Mouse (Mus musculus) stomach, embryonic 15.5 days (tissue): ENCODE data around the gene Spc25. TPM values are rescaled to one million over a fixed set of nuclear protein-coding genes. Genes with fewer than 3 reads are reported as not detected.
A peak's percentile ranks its signal among the peaks of the same experiment; 100 is the strongest.

Source experiments
- ATAC-seq: fragments of 200-750 bp; cut with Nextera tagmentation; 2 replicates; pipeline ENCODE4 v1.8.0; 2017; ENCODE audit warnings: low read depth, moderate number of reproducible peaks, moderate TSS enrichment; ENCODE audit not compliant: insufficient read depth, low FRiP score
- H3K27ac ChIP-seq: fragments of 300-500 bp; sonication (generic); 2 replicates; pipeline ENCODE4 v1.5.1; 2015; ENCODE audit warnings: mild to moderate bottlenecking, inconsistent platforms
- H3K27me3 ChIP-seq: fragments of 300-500 bp; sonication (generic); replicated peaks from 2 replicates; pipeline ENCODE4 v1.6.1; 2015; ENCODE audit warnings: inconsistent platforms
- H3K36me3 ChIP-seq: fragments of 300-500 bp; sonication (generic); 2 replicates; pipeline ENCODE4 v1.6.1; 2015; ENCODE audit warnings: inconsistent platforms
- H3K4me1 ChIP-seq: fragments of 300-500 bp; sonication (generic); 2 replicates; pipeline ENCODE4 v1.6.1; 2015; ENCODE audit warnings: inconsistent platforms
- H3K4me2 ChIP-seq: fragments of 300-500 bp; sonication (generic); 2 replicates; pipeline ENCODE4 v1.6.1; 2015; ENCODE audit warnings: mild to moderate bottlenecking, inconsistent platforms
- H3K4me3 ChIP-seq: fragments of 300-500 bp; sonication (generic); replicated peaks from 2 replicates; pipeline ENCODE4 v1.5.1; 2015; ENCODE audit warnings: inconsistent platforms
- H3K9ac ChIP-seq: fragments of 300-500 bp; sonication (generic); 2 replicates; pipeline ENCODE4 v1.6.1; 2015; ENCODE audit warnings: inconsistent platforms
- H3K9me3 ChIP-seq: fragments of 300-500 bp; sonication (generic); 2 replicates; pipeline ENCODE4 v1.6.1; 2016; ENCODE audit warnings: inconsistent platforms
- WGBS: fragments of 180-500 bp; shearing (Covaris S2); methylation state at CpG from one replicate; pipeline ENCODE4 v1.1.7; 2015; 5-methylcytosine and 5-hydroxymethylcytosine counted together
- polyA plus RNA-seq: library from polyadenylated mRNA; unstranded; fragments of >200 nt; fragmentation: Nextera tagmentation; extraction: Ambion mirVana; gene quantifications from 2 replicates; pipeline ENCODE4 v1.2.1, GENCODE M21; 2015

The Spc25 gene
- polyA plus RNA-seq, 1 experiment from 2014 or later: 150 TPM

GRCm38 (mm10) chr2:69221868-69222416 lies 15.9 kb upstream of the Spc25 start:
- no peaks in the 10 kb centered on the region for H3K27me3 ChIP-seq
- 60% methylated on average over 5 of the region's 5 CpGs for WGBS
- no peak for ATAC-seq

GRCm38 (mm10) chr2:69215242-69215641 lies 9.2 kb upstream of the Spc25 start:
- Histone ChIP-seq H3K9me3 (no peaks in the 10 kb centered on the region), H3K9ac (no peak overlapping the region), H3K4me2 (no peak overlapping the region), H3K36me3 (no peaks in the 10 kb centered on the region), H3K27me3 (no peaks in the 10 kb centered on the region), H3K4me3 (no peak overlapping the region), H3K27ac (no peak overlapping the region), H3K4me1 (no peaks in the 10 kb centered on the region)
- WGBS: 38% methylated on average over 7 of the region's 7 CpGs
- no peak for ATAC-seq

More at GRCm38 (mm10) chr2:69221868-69222416, 15.9 kb upstream of the Spc25 start:
- no peak overlapping the region for H3K4me2 ChIP-seq
- H3K4me3 ChIP-seq: no peak overlapping the region
- H3K27ac ChIP-seq: no peak overlapping the region
- no peaks in the 10 kb centered on the region for H3K36me3 ChIP-seq
- H3K9me3 ChIP-seq: no peaks in the 10 kb centered on the region
- no peaks in the 10 kb centered on the region for H3K4me1 ChIP-seq
- no peak overlapping the region for H3K9ac ChIP-seq

- H3K4me3 ChIP-seq: no peak overlapping the region
- H3K4me1 ChIP-seq: no peaks in the 10 kb centered on the region
- no peak for ATAC-seq
- no peaks in the 10 kb centered on the region for H3K27me3 ChIP-seq
- H3K36me3 ChIP-seq: no peaks in the 10 kb centered on the region
- H3K4me2 ChIP-seq: no peak overlapping the region
- no peak overlapping the region for H3K27ac ChIP-seq
- H3K9ac ChIP-seq: no peak overlapping the region
- no peaks in the 10 kb centered on the region for H3K9me3 ChIP-seq
- 64% methylated on average over 10 of the region's 10 CpGs for WGBS
Observed at GRCm38 (mm10) chr2:69212652-69213051, 6.7 kb upstream of the Spc25 start.

DNA sequence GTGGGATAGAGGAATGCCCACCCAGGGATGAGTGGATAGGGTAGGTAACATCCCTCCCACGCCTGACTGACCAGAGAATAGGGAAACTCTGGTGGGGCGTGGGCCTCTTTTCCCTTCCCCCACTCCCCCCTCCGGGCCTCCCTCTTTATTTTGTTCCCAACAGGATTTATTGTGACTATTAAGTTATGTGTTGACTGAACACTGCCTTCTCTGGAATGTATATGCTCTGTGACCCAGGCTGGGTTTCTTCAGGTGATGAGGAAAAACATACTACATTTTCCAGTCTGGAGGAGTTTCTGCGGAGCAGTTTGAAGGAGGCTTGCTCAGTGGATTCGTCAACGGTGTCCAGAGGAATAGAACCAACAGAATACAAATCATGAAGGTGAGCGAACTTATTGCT lies 4.8 kb upstream of the Spc25 start, which contains the start of gene G6pc2:
TSS of gene G6pc2 (plus strand) at position 301 of the 400 bp plus-strand sequence.
- ATAC-seq: no peak
- 77% methylated on average over 7 of the region's 7 CpGs for WGBS
- Histone ChIP-seq H3K4me3 (no peak within 1 kb of the TSS), H3K9ac (no peak within 1 kb of the TSS), H3K27ac (no peak within 1 kb of the TSS), H3K4me1 (no peaks in the 10 kb centered on the region), H3K27me3 (no peaks in the 10 kb centered on the region), H3K9me3 (no peaks in the 10 kb centered on the region), H3K36me3 (no peaks in the 10 kb centered on the region), H3K4me2 (no peak within 1 kb of the TSS)

DNA sequence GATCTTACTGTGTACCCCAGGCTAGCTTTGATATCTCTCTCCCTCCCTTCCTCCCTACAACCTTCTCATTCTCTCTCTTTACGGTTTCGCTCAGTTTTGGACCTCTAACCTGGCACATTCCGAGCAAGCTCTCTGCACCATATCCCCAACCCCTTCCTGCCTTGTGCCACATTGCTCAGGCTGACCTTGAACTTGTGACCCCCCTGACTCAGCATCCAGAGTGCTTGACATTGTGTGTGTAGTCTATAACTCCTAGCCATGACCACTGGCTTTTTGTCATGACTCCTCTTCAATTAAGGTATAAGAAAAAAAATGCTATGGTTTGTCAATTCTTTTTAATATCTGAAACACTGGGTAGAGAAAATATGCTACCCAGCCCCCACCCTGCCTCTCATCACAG lies 3.7 kb upstream of the Spc25 start:
- no peak overlapping the region for H3K4me2 ChIP-seq
- no peak overlapping the region for H3K27ac ChIP-seq
- H3K9me3 ChIP-seq: no peaks in the 10 kb centered on the region
- H3K27me3 ChIP-seq: no peaks in the 10 kb centered on the region
- no peaks in the 10 kb centered on the region for H3K36me3 ChIP-seq
- no peak for ATAC-seq
- H3K4me3 ChIP-seq: no peak overlapping the region
- H3K4me1 ChIP-seq: peaks cover 6% of the 10 kb centered on the region; the same call in 1 of the 2 replicates
- no peak overlapping the region for H3K9ac ChIP-seq
- WGBS: 91% methylated on average over 3 of the region's 3 CpGs

- H3K4me2 ChIP-seq: peak overlapping the region; percentile 45
- H3K4me1 ChIP-seq: peaks cover 6% of the 10 kb centered on the region; the same call in 1 of the 2 replicates
- 17% methylated on average over 7 of the region's 7 CpGs for WGBS
- H3K27ac ChIP-seq: no peak overlapping the region
- no peaks in the 10 kb centered on the region for H3K9me3 ChIP-seq
- peaks cover 5% of the 10 kb centered on the region; the same call in 1 of the 2 replicates for H3K36me3 ChIP-seq
- H3K9ac ChIP-seq: no peak overlapping the region
- peak overlapping the region; percentile 94 for H3K4me3 ChIP-seq
- H3K27me3 ChIP-seq: no peaks in the 10 kb centered on the region
- ATAC-seq: peak; percentile 45; the same call in 1 of the 2 replicates
Observed at GRCm38 (mm10) chr2:69206523-69206922, 529 bp upstream of the Spc25 start.

DNA sequence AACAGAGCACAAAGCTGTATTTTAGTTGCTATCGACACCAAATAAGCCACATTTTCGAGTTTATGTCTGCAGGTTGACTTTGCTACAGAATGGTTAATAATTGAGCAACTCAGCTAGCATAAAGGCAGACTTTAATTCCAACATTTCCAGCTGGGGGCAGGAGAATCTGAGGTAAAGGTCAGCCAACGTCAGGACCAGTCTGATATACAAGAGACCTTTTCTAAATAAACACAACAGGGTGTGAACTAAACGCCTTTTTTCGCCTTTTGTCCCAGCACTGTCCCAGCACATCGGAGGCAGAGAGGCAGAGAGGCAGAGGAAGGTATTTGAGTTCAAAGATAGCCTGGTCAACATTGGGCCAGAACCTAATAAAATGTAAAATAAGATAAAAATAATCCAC lies 809 bp downstream of the Spc25 start:
- H3K4me2 ChIP-seq: peak overlapping the region; percentile 61
- peaks cover 12% of the 10 kb centered on the region; the same call in 1 of the 2 replicates for H3K36me3 ChIP-seq
- peak overlapping the region; percentile 81 for H3K9ac ChIP-seq
- no peak overlapping the region for H3K27ac ChIP-seq
- H3K27me3 ChIP-seq: no peaks in the 10 kb centered on the region
- H3K4me1 ChIP-seq: peaks cover 6% of the 10 kb centered on the region; the same call in 1 of the 2 replicates
- peak overlapping the region; percentile 94 for H3K4me3 ChIP-seq
- H3K9me3 ChIP-seq: no peaks in the 10 kb centered on the region
- no peak for ATAC-seq
- WGBS: 11% methylated on average over 6 of the region's 6 CpGs

- Histone ChIP-seq H3K27ac (no peak overlapping the region), H3K4me3 (no peak overlapping the region), H3K4me2 (no peak overlapping the region), H3K27me3 (no peaks in the 10 kb centered on the region), H3K4me1 (no peaks in the 10 kb centered on the region), H3K36me3 (peaks cover 17% of the 10 kb centered on the region), H3K9me3 (no peaks in the 10 kb centered on the region), H3K9ac (no peak overlapping the region)
- no peak for ATAC-seq
- 78% methylated on average over 5 of the region's 5 CpGs for WGBS
Observed at GRCm38 (mm10) chr2:69193555-69193954, 12.4 kb downstream of the Spc25 start.

GRCm38 (mm10) chr2:69191059-69191458 lies 14.9 kb downstream of the Spc25 start:
- 83% methylated on average over 5 of the region's 5 CpGs for WGBS
- no peak overlapping the region for H3K4me2 ChIP-seq
- no peaks in the 10 kb centered on the region for H3K9me3 ChIP-seq
- H3K4me3 ChIP-seq: no peak overlapping the region
- peaks cover 17% of the 10 kb centered on the region for H3K36me3 ChIP-seq
- no peak overlapping the region for H3K27ac ChIP-seq
- H3K4me1 ChIP-seq: no peaks in the 10 kb centered on the region
- no peaks in the 10 kb centered on the region for H3K27me3 ChIP-seq
- no peak overlapping the region for H3K9ac ChIP-seq
- no peak for ATAC-seq

DNA sequence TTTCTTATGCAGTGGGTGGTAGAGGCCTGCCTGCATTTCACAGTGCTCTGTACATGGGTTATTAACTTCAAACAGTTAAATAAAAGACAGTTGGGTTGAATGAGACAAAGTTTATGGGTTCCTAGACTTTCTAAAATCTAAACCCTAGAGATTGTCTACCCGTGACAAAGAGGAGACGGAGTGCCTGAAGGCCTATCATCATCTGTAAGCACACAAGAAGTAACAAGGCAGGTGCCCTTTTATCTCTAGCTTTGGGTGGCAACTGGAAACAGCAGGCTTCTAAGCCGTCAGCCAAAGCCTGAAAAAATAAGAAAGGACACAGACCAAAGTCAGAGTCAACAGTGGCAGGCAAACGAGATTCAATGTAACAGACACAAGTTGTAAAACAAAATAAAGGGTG lies 16.8 kb downstream of the Spc25 start:
- 73% methylated on average over 4 of the region's 4 CpGs for WGBS
- Histone ChIP-seq H3K4me3 (no peak overlapping the region), H3K9ac (no peak overlapping the region), H3K4me1 (no peaks in the 10 kb centered on the region), H3K27me3 (no peaks in the 10 kb centered on the region), H3K36me3 (peaks cover 13% of the 10 kb centered on the region; the same call in 1 of the 2 replicates), H3K9me3 (no peaks in the 10 kb centered on the region), H3K4me2 (no peak overlapping the region), H3K27ac (no peak overlapping the region)
- ATAC-seq: no peak

DNA sequence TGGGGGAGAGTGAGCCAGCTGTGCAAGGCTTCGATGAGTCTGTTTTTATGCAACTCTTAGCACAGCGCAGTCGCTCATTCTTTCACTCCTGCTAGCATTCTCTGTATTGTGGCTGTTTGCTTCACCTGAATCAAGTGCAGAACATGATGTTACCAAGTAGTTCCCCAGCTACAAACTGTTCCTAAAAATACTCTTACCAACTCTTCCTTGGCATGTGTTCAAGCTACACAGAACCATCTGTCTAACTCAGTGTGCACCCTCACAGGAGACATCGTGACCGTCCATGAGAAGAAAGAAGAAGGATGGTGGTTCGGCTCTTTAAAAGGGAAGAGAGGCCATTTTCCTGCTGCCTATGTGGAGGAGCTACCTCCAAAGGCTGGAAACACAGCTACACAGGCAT lies 17.3 kb downstream of the Spc25 start:
- 79% methylated on average over 6 of the region's 6 CpGs for WGBS

DNA sequence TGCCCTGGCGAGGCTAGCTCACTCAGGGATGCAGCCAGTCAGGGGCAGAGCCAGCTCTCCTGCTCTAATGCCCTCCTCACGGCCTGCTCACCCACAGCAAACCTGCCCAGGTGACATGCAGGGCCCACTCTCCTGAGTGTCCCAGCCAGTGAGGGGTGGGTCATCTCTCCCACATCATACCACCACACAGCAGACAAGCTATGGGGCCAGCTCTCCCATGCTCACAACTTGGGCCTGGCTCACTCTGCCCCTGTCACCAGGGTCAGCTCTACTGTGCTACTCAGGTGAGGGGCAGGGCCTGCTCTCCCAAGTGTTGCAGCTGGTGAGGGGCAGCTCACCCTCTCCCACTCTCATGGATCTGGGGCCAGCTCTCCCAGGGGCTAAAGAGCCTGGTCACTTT lies 18.0 kb downstream of the Spc25 start:
- ATAC-seq: no peak

More for the DNA sequence above, 17.3 kb downstream of the Spc25 start:
- H3K36me3 ChIP-seq: peaks cover 8% of the 10 kb centered on the region; the same call in 1 of the 2 replicates
- no peak overlapping the region for H3K27ac ChIP-seq
- no peaks in the 10 kb centered on the region for H3K4me1 ChIP-seq
- no peak overlapping the region for H3K4me3 ChIP-seq
- no peak for ATAC-seq
- no peaks in the 10 kb centered on the region for H3K9me3 ChIP-seq
- no peak overlapping the region for H3K4me2 ChIP-seq
- no peaks in the 10 kb centered on the region for H3K27me3 ChIP-seq
- no peak overlapping the region for H3K9ac ChIP-seq

More for the DNA sequence above, 18.0 kb downstream of the Spc25 start:
- Histone ChIP-seq H3K36me3 (peaks cover under 1% of the 10 kb centered on the region; the same call in 1 of the 2 replicates), H3K9me3 (no peaks in the 10 kb centered on the region), H3K4me1 (no peaks in the 10 kb centered on the region), H3K9ac (no peak overlapping the region), H3K4me2 (no peak overlapping the region), H3K27me3 (no peaks in the 10 kb centered on the region), H3K27ac (no peak overlapping the region), H3K4me3 (no peak overlapping the region)
- WGBS: 92% methylated on average over 2 of the region's 2 CpGs
